Mouse (Mus musculus) adrenal gland, adult 8-10 months (tissue): Measurements from ENCODE around the gene Vmn2r69. TPM values are rescaled to one million over a fixed set of nuclear protein-coding genes. Genes with fewer than 3 reads are reported as not detected.

ENCODE experiments used
- DNase-seq: peaks from one replicate; pipeline ENCODE4 v3.0.0; 2022
- total RNA-seq, 4 experiments: library from RNA; stranded (reverse); gene quantifications; 2 replicates each; pipeline ENCODE4 v1.2.4; 2022

Gene Vmn2r69
- not detected for total RNA-seq

DNA sequence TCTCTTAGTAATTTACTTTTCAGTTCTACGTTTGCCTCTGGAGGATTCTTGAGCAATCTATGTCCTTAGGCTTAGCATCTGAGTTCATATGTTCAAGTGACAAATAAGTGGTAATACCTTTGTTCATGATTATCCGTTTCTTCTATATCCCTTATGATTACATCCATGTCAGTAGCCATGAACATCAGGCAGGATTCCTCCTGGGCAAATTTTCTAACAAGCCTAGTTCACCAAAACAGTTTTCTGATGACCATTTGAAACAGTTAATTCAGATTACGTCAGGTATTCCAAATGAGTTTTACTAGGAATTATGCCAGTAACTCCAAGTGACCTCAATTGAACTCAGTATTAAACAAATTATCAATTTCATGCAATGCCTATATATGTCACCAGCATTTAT lies at the start of gene Vmn2r69:
Vmn2r69 (minus strand) TSS at position 101 of the 400 bp plus-strand sequence.
- DNase-seq: no peak

Other genes starting within 250 kb of the Vmn2r69 start
- gene Vmn2r68, start 178.1 kb downstream of the Vmn2r69 start, total RNA-seq: not detected
- gene Vmn2r71, start 147.2 kb upstream of the Vmn2r69 start, total RNA-seq: not detected
- not detected for gene Vmn2r70, start 153.3 kb upstream of the Vmn2r69 start, total RNA-seq